Comparison of ENCODE assay signal across 10 mouse cellular contexts in genomic region chr5:91038547-91038946, GRCm38 (mm10). TPM values are rescaled to one million over a fixed set of nuclear protein-coding genes. Genes with fewer than 3 reads are reported as not detected.
DNase-seq lines count a peak whose midpoint lies in the region; ATAC-seq and TF ChIP-seq lines count a peak whose summit lies in the region.
"Had no signal": no experiment of that assay in that cellular context is flagged by ENCODE, and none has a peak within 500 bp of the region (broad histone marks: within the 10 kb centered on the region; RNA-seq: fewer than 3 reads in every experiment).

No protein-coding gene starts in this region.

- no peak overlapping the region for H3K4me2 ChIP-seq in midbrain, postnatal 0 days (ENCODE audit: low read depth, low read length, poor library complexity, severe bottlenecking)
- H3K4me2 ChIP-seq in midbrain, embryonic 13.5 days (replicated peaks) = no peak overlapping the region
- H3K4me2 ChIP-seq in intestine, postnatal 0 days (replicated peaks; ENCODE audit: low read depth) = no peak overlapping the region
- H3K4me2 ChIP-seq in lung, embryonic 16.5 days (ENCODE audit: low read depth, low read length) = no peak overlapping the region
- H3K4me2 ChIP-seq in forebrain, embryonic 11.5 days (ENCODE audit: low read depth, low read length, severe bottlenecking) = no peak overlapping the region

- H3K4me1 ChIP-seq in midbrain, postnatal 0 days (ENCODE audit: insufficient read depth, low read length) = no peaks in the 10 kb centered on the region
- no peaks in the 10 kb centered on the region for H3K4me1 ChIP-seq in midbrain, embryonic 13.5 days (replicated peaks)
- no peaks in the 10 kb centered on the region for H3K4me1 ChIP-seq in intestine, postnatal 0 days (replicated peaks; ENCODE audit: control insufficient read depth, insufficient read depth, low read length)
- no peaks in the 10 kb centered on the region; the same call in 1 of the 2 replicates for H3K4me1 ChIP-seq in lung, embryonic 16.5 days (replicated peaks; ENCODE audit: control insufficient read depth, insufficient read depth, low read length)
- H3K4me1 ChIP-seq in forebrain, embryonic 11.5 days (replicated peaks; ENCODE audit: control insufficient read depth, insufficient read depth, low read length) = no peaks in the 10 kb centered on the region

- ATAC-seq in midbrain, postnatal 0 days (ENCODE audit: low FRiP score) = no peak
- no peak for ATAC-seq in midbrain, embryonic 13.5 days
- ATAC-seq in intestine, postnatal 0 days = peak; percentile 99
- peak; percentile 88 for ATAC-seq in lung, embryonic 16.5 days (ENCODE audit: low read depth)
- no peak for ATAC-seq in forebrain, embryonic 11.5 days (replicated peaks; ENCODE audit: low FRiP score)

- no peak overlapping the region for H3K27ac ChIP-seq in midbrain, postnatal 0 days (ENCODE audit: low read depth, low read length)
- H3K27ac ChIP-seq in midbrain, embryonic 13.5 days = no peak overlapping the region
- no peak overlapping the region for H3K27ac ChIP-seq in intestine, postnatal 0 days (ENCODE audit: low read depth, low read length)
- H3K27ac ChIP-seq in lung, embryonic 16.5 days (ENCODE audit: low read length) = no peak overlapping the region
- H3K27ac ChIP-seq in forebrain, embryonic 11.5 days (ENCODE audit: low read depth, low read length) = no peak overlapping the region

- 18% methylated on average over 2 of the region's 2 CpGs for WGBS in midbrain, postnatal 0 days
- WGBS in midbrain, embryonic 13.5 days = 18% methylated on average over 2 of the region's 2 CpGs
- WGBS in intestine, postnatal 0 days = 8% methylated on average over 2 of the region's 2 CpGs
- WGBS in lung, embryonic 16.5 days = 7% methylated on average over 2 of the region's 2 CpGs
- WGBS in forebrain, embryonic 11.5 days = 23% methylated on average over 2 of the region's 2 CpGs

- DNase-seq in midbrain, postnatal 0 days (ENCODE audit: low spot score) = peak; percentile 15
- DNase-seq in adrenal gland, postnatal 36 days = peak; percentile 8 to 14
- peak; percentile 92 for DNase-seq in urinary bladder, postnatal 14 days (ENCODE audit: low spot score)
- no peak for DNase-seq in spleen, adult 12 weeks (ENCODE audit: low spot score)
- no peak for DNase-seq in forebrain, embryonic 11.5 days (ENCODE audit: low spot score)

- H3K9ac ChIP-seq in midbrain, postnatal 0 days (replicated peaks; ENCODE audit: low read length, poor library complexity, severe bottlenecking) = no peak overlapping the region
- H3K9ac ChIP-seq in midbrain, embryonic 13.5 days (replicated peaks) = no peak overlapping the region
- no peak overlapping the region for H3K9ac ChIP-seq in intestine, postnatal 0 days (ENCODE audit: low read depth, low read length)
- H3K9ac ChIP-seq in lung, embryonic 16.5 days (ENCODE audit: low read length) = no peak overlapping the region
- H3K9ac ChIP-seq in forebrain, embryonic 11.5 days (ENCODE audit: low read length) = no peak overlapping the region

- H3K36me3 ChIP-seq in midbrain, postnatal 0 days (ENCODE audit: insufficient read depth, low read length) = no peaks in the 10 kb centered on the region
- no peaks in the 10 kb centered on the region for H3K36me3 ChIP-seq in midbrain, embryonic 13.5 days
- H3K36me3 ChIP-seq in intestine, postnatal 0 days (ENCODE audit: control insufficient read depth, insufficient read depth) = no peaks in the 10 kb centered on the region
- no peaks in the 10 kb centered on the region for H3K36me3 ChIP-seq in lung, embryonic 16.5 days (ENCODE audit: control insufficient read depth, insufficient read depth, low read length)
- H3K36me3 ChIP-seq in forebrain, embryonic 11.5 days (ENCODE audit: control insufficient read depth, insufficient read depth, low read length) = no peaks in the 10 kb centered on the region

- H3K9me3 ChIP-seq in midbrain, postnatal 0 days (ENCODE audit: low read length) = no peaks in the 10 kb centered on the region
- H3K9me3 ChIP-seq in midbrain, embryonic 13.5 days = no peaks in the 10 kb centered on the region
- H3K9me3 ChIP-seq in intestine, postnatal 0 days (ENCODE audit: control insufficient read depth) = no peaks in the 10 kb centered on the region
- no peaks in the 10 kb centered on the region for H3K9me3 ChIP-seq in lung, embryonic 16.5 days (ENCODE audit: control insufficient read depth, low read length)
- H3K9me3 ChIP-seq in forebrain, embryonic 11.5 days (ENCODE audit: control insufficient read depth, low read length) = no peaks in the 10 kb centered on the region

- no peaks in the 10 kb centered on the region for H3K27me3 ChIP-seq in midbrain, postnatal 0 days (ENCODE audit: insufficient read depth, low read length)
- H3K27me3 ChIP-seq in midbrain, embryonic 13.5 days = no peaks in the 10 kb centered on the region
- no peaks in the 10 kb centered on the region for H3K27me3 ChIP-seq in intestine, postnatal 0 days (replicated peaks; ENCODE audit: control insufficient read depth, insufficient read depth, low read length)
- no peaks in the 10 kb centered on the region for H3K27me3 ChIP-seq in lung, embryonic 16.5 days (ENCODE audit: control insufficient read depth, insufficient read depth, low read depth, low read length)
- no peaks in the 10 kb centered on the region for H3K27me3 ChIP-seq in forebrain, embryonic 11.5 days (ENCODE audit: control insufficient read depth, insufficient read depth, low read length)

- no peak overlapping the region for H3K4me3 ChIP-seq in midbrain, postnatal 0 days (ENCODE audit: low read depth, low read length)
- H3K4me3 ChIP-seq in midbrain, embryonic 13.5 days (replicated peaks) = no peak overlapping the region
- no peak overlapping the region for H3K4me3 ChIP-seq in intestine, postnatal 0 days (ENCODE audit: low read depth, low read length)
- no peak overlapping the region for H3K4me3 ChIP-seq in lung, embryonic 16.5 days (ENCODE audit: low read length)
- H3K4me3 ChIP-seq in forebrain, embryonic 11.5 days (ENCODE audit: low read depth, low read length) = no peak overlapping the region
- H3K4me3 ChIP-seq: erythroblast, embryonic 14.5 days; myocyte had no signal

- 0 out of 2 replicates have a peak, but pooled peaks have one; percentile 15 for TF ChIP-seq CTCF in midbrain, postnatal 0 days (IDR thresholded peaks at IDR 0.05)
- peak; percentile 76 for TF ChIP-seq CTCF in intestine, postnatal 0 days (IDR thresholded peaks at IDR 0.05; ENCODE audit: low read depth)

RNA-seq across cellular contexts. Expression of gene Epgn, which starts 11.3 kb away (rescaled TPM):
- 0.16 TPM in 1 of 2 replicates, not detected in the other for total RNA-seq in midbrain, postnatal 0 days (2014; rRNA removed)
- polyA plus RNA-seq in midbrain, postnatal 0 days (2015; fragmentation: Nextera tagmentation; extraction: Ambion mirVana) = not detected in 2 replicates
- 0.12 and 0.23 TPM in 2 replicates for polyA plus RNA-seq in midbrain, embryonic 13.5 days (2015; fragmentation: Nextera tagmentation; extraction: Ambion mirVana)
- not detected for total RNA-seq in adrenal gland, postnatal 36 days (2021)
- 0.12 TPM in 1 of 2 replicates, not detected in the other for polyA plus RNA-seq in intestine, postnatal 0 days (2015; fragmentation: Nextera tagmentation; extraction: Ambion mirVana)
- 0.09 TPM in 1 of 2 replicates, not detected in the other for polyA plus RNA-seq in lung, embryonic 16.5 days (2015; fragmentation: Nextera tagmentation; extraction: Ambion mirVana)
- polyA plus RNA-seq in forebrain, embryonic 11.5 days (2014; fragmentation: Nextera tagmentation; extraction: Ambion mirVana) = 0.24 and 0.33 TPM in 2 replicates
- polyA plus RNA-seq: erythroblast, embryonic 14.5 days had no signal

RNA-seq across cellular contexts. Expression of gene Ereg, which starts 35.9 kb away (rescaled TPM):
- total RNA-seq in midbrain, postnatal 0 days (2014; rRNA removed) = not detected in 2 replicates
- polyA plus RNA-seq in midbrain, postnatal 0 days (2015; fragmentation: Nextera tagmentation; extraction: Ambion mirVana) = not detected in 2 replicates
- not detected in 2 replicates for polyA plus RNA-seq in midbrain, embryonic 13.5 days (2015; fragmentation: Nextera tagmentation; extraction: Ambion mirVana)
- total RNA-seq in adrenal gland, postnatal 36 days (2021) = not detected
- 1.4 and 2.0 TPM in 2 replicates for polyA plus RNA-seq in intestine, postnatal 0 days (2015; fragmentation: Nextera tagmentation; extraction: Ambion mirVana)
- 0.43 and 0.48 TPM in 2 replicates for polyA plus RNA-seq in lung, embryonic 16.5 days (2015; fragmentation: Nextera tagmentation; extraction: Ambion mirVana)
- polyA plus RNA-seq in forebrain, embryonic 11.5 days (2014; fragmentation: Nextera tagmentation; extraction: Ambion mirVana) = 0.11 TPM in 1 of 2 replicates, not detected in the other
- polyA plus RNA-seq: erythroblast, embryonic 14.5 days had no signal

Comparison
In these comparisons a context has a peak if more than half of its experiments do, and no peak if none do; other contexts are left out.
1. ATAC-seq: peak in intestine, postnatal 0 days (single experiment) and lung, embryonic 16.5 days (single experiment); none in midbrain, postnatal 0 days (single experiment), midbrain, embryonic 13.5 days (single experiment) and forebrain, embryonic 11.5 days (single experiment).
2. DNase-seq: peak in midbrain, postnatal 0 days (single experiment), adrenal gland, postnatal 36 days (2 of 2) and urinary bladder, postnatal 14 days (single experiment); none in spleen, adult 12 weeks (single experiment) and forebrain, embryonic 11.5 days (single experiment).